Mouse (Mus musculus) neural tube, embryonic 14.5 days (tissue): ENCODE measurements around the gene Pop7. TPM values are rescaled to one million over a fixed set of nuclear protein-coding genes. Genes with fewer than 3 reads are reported as not detected.

ENCODE experiments used
- ATAC-seq: fragments of 200-750 bp; cut with Nextera tagmentation; 2 replicates; pipeline ENCODE4 v1.8.0; 2017; ENCODE audit warnings: low read depth, mild to moderate bottlenecking, moderate TSS enrichment, moderate library complexity
- H3K27ac ChIP-seq: fragments of 300-500 bp; sonication (generic); 2 replicates; pipeline ENCODE4 v1.5.1; 2014; ENCODE audit warnings: low read depth, mild to moderate bottlenecking, control low read depth, low read length, moderate library complexity, mixed read lengths
- H3K27me3 ChIP-seq: fragments of 300-500 bp; sonication (generic); 2 replicates; pipeline ENCODE4 v1.6.1; 2014; ENCODE audit warnings: low read length; ENCODE audit not compliant: control insufficient read depth, insufficient read depth
- H3K36me3 ChIP-seq: fragments of 300-500 bp; sonication (generic); 2 replicates; pipeline ENCODE4 v1.6.1; 2014; ENCODE audit warnings: low read length, mixed read lengths; ENCODE audit not compliant: control insufficient read depth, insufficient read depth
- H3K4me1 ChIP-seq: fragments of 300-500 bp; sonication (generic); 2 replicates; pipeline ENCODE4 v1.6.1; 2014; ENCODE audit warnings: low read length; ENCODE audit not compliant: control insufficient read depth, insufficient read depth
- H3K4me2 ChIP-seq: fragments of 300-500 bp; sonication (generic); 2 replicates; pipeline ENCODE4 v1.6.1; 2014; ENCODE audit warnings: mild to moderate bottlenecking, low read depth, low read length, control low read depth
- H3K4me3 ChIP-seq: fragments of 300-500 bp; sonication (generic); 2 replicates; pipeline ENCODE4 v1.5.1; 2014; ENCODE audit warnings: low read depth, low read length, control low read depth, mixed read lengths
- H3K9ac ChIP-seq: fragments of 300-500 bp; sonication (generic); replicated peaks from 2 replicates; pipeline ENCODE4 v1.6.1; 2014; ENCODE audit warnings: low read depth, mild to moderate bottlenecking, control low read depth, low read length, mixed read lengths
- H3K9me3 ChIP-seq: fragments of 300-500 bp; sonication (generic); 2 replicates; pipeline ENCODE4 v1.6.1; 2016; ENCODE audit warnings: low read length; ENCODE audit not compliant: control insufficient read depth
- WGBS: fragments of 180-500 bp; shearing (Covaris S2); extraction: QIAGEN DNeasy Blood & Tissue Kit; methylation state at CpG from one replicate; pipeline ENCODE4 v1.1.7; 2014; 5-methylcytosine and 5-hydroxymethylcytosine counted together
- polyA plus RNA-seq: library from polyadenylated mRNA; unstranded; fragments of >200 nt; fragmentation: Nextera tagmentation; extraction: Ambion mirVana; gene quantifications from 2 replicates; pipeline ENCODE4 v1.2.1, GENCODE M21; 2014

The Pop7 gene
- polyA plus RNA-seq, 1 experiment from 2014 or later, result 98.3 TPM

DNA sequence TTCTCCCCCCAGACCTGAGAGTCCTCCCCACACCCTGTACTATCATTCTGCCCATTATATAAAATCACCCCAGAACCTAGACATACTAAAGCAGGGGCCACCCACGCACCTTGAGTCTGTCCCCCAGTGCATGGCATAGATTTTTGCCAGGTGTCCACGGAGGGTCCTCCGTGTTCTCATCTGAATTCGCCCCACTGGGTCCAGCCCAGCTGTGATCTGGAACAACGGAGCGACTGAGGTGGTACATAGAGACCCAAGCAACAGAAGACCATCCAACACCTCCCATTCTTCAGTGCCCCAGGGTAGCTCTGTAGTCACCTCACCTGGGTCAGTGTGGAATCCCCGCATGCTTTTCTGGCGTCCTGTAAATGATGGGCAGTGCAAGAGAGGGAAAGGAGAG is 27.8 kb upstream of the Pop7 start:
- peaks cover 36% of the 10 kb centered on the region for H3K36me3 ChIP-seq
- no peak for ATAC-seq

DNA sequence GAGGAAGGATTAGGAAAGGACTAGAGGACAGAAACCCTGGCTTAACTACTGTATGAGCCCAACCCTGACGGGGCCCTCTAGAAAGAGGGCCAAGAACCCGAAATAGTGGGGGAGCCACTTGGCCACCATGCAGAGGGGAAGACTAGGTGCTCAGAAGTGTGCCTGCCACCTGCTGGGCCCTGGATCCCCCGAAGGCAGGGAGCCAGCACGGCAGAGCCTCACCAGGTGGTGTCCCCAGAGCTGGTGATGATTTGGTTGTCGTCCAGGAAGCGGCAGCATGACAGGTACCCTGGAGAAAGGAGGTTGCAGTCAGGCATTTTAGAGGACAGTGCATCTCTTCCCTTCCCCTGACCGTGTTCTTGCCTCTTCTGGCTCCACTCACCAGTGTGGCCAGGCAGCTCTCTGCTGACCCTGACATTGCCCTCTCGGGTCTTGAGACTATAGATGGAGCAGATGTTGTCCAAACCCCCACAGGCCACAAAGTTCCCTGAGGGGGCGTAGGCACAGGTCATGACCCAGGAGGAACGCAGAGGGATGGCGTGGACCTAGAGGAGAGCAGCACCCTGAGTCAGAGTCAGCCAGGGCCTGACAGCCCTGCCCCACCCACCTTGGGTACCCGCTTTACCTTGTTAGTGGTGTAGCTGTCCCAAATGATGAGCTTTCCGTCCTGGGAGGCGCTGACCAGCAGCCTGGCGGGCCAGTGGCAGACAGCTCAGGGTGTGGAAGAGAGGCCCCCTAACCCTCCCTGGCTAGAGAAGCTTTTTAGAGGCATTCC is 27.1 kb upstream of the Pop7 start:
- ATAC-seq, result no peak
- H3K9ac ChIP-seq, result 0 out of 2 replicates have a peak overlapping the region, but pooled peaks have one; percentile 13
- H3K4me1 ChIP-seq, result peaks cover 11% of the 10 kb centered on the region; the same call in 1 of the 2 replicates
- peaks cover 42% of the 10 kb centered on the region for H3K36me3 ChIP-seq
- peak overlapping the region; percentile 28; the same call in 1 of the 2 replicates for H3K27ac ChIP-seq
- 70% methylated on average over 15 of the region's 15 CpGs for WGBS
- no peak overlapping the region for H3K4me3 ChIP-seq
- H3K9me3 ChIP-seq, result no peaks in the 10 kb centered on the region
- H3K27me3 ChIP-seq, result no peaks in the 10 kb centered on the region
- H3K4me2 ChIP-seq, result peak overlapping the region; percentile 93

More for the DNA sequence above, 27.8 kb upstream of the Pop7 start:
- Histone ChIP-seq H3K4me1 (peaks cover 11% of the 10 kb centered on the region; the same call in 1 of the 2 replicates), H3K27ac (peak overlapping the region; percentile 94), H3K4me2 (peak overlapping the region; percentile 93), H3K27me3 (no peaks in the 10 kb centered on the region), H3K9me3 (no peaks in the 10 kb centered on the region), H3K9ac (peak overlapping the region; percentile 93), H3K4me3 (peak overlapping the region; percentile 94)
- WGBS, result 72% methylated on average over 8 of the region's 8 CpGs

DNA sequence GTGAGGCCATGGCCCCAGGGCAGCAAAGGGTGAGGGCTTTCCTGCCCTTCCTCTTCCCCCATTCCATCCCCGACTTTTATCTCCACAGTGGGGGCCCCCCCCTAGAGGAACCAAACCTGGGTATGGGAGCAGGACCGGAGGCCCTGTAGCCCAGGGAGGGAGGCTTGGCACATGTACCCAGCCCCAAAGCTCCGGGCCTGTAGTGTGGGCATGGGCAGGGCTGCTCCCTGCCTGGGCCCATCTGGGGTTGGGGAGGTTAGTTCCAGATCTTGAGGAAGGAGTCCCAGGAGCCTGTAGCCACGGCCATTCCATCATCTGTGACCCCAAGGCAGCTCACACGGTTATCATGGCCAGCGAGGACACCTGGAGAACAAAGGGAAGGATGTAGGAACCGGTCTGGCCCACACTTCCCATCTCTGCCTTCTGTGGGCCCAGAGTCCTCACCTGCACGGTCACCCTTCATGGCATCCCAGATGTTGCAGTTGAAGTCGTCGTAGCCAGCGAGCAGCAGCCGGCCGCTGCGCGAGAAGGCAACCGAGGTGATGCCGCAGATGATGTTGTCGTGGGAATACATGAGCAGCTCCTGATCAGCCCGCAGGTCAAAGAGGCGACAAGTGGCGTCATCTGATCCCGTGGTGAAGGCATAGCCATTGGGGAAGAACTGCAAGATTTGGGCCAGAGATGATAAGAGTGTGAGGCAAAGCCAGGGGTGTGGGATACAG is 26.1 kb upstream of the Pop7 start:
- H3K4me3 ChIP-seq, result no peak overlapping the region
- 87% methylated on average over 22 of the region's 22 CpGs for whole genome bisulfite sequencing
- no peak for ATAC-seq
- no peak overlapping the region for H3K4me2 ChIP-seq
- H3K4me1 ChIP-seq, result peaks cover 11% of the 10 kb centered on the region; the same call in 1 of the 2 replicates
- H3K9me3 ChIP-seq, result no peaks in the 10 kb centered on the region
- no peak overlapping the region for H3K9ac ChIP-seq
- H3K27ac ChIP-seq, result no peak overlapping the region
- H3K27me3 ChIP-seq, result no peaks in the 10 kb centered on the region
- peaks cover 51% of the 10 kb centered on the region for H3K36me3 ChIP-seq

DNA sequence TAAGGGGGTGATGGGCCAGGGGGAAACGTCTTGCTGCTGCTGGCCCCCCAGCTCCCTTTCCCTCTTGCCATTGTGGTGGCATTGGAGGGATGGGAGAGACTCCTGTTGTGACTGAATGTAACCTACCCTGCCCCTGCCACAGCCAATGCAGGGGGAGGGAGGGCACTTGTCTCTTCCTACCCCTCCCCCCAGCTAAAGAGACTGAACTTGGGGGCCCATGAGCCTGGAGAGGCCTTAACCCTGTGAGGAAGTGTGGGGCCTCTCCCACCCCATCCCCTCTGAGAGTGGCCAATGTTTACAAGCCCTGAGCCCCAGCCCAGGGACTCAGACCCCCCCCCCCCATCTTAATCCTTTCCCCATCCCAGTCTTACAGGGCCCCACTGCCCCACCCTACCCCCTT is 25.1 kb upstream of the Pop7 start:
- Histone ChIP-seq H3K4me1 (peaks cover 11% of the 10 kb centered on the region; the same call in 1 of the 2 replicates), H3K9me3 (no peaks in the 10 kb centered on the region), H3K36me3 (peaks cover 61% of the 10 kb centered on the region), H3K27ac (no peak overlapping the region), H3K4me2 (no peak overlapping the region), H3K27me3 (no peaks in the 10 kb centered on the region), H3K4me3 (no peak overlapping the region), H3K9ac (no peak overlapping the region)
- ATAC-seq, result no peak
- WGBS, result 33% methylated on average over 1 of the region's 1 CpGs

DNA sequence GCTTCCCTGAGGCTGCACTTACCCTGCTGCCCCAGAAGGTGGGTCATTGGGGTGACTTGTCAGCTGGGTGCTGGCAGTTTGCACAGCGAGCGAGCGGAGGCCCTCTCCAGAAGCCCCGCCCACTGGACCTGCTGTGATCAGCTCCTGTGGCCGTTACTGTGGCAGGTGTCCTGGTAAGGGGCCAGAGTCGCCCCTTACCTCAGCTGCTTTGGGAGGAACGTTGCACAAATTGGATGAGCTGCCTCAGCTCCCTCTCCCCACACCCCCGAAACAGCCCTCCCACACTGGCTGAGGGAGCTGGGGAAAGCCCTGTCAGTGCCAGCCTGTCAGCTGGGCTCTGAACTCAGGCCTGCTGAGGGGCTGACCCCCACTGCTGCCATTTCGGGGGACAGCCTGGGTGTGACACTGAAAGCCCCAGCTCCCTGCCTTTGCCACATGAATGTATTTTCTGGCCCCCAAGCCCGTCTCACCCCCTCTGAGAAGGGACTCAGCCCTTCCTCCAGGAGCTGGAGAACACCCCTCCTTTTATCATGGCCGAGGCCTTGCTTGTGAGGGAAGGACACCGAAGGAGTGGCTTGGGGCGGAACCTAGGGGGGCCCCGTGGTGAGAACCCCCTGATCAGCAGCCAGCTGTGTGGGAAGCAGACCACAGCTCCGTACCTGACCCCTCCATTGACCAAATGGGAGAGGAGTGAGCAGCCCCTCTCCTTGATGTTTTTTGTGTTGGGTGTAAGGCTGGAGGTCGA is 24.0 kb upstream of the Pop7 start:
- Histone ChIP-seq H3K27ac (0 out of 2 replicates have a peak overlapping the region, but pooled peaks have one; percentile 18), H3K27me3 (no peaks in the 10 kb centered on the region), H3K9me3 (no peaks in the 10 kb centered on the region), H3K4me1 (peaks cover 11% of the 10 kb centered on the region; the same call in 1 of the 2 replicates), H3K9ac (no peak overlapping the region), H3K4me2 (no peak overlapping the region), H3K4me3 (no peak overlapping the region), H3K36me3 (peaks cover 71% of the 10 kb centered on the region)
- ATAC-seq, result no peak
- 41% methylated on average over 16 of the region's 16 CpGs for WGBS

DNA sequence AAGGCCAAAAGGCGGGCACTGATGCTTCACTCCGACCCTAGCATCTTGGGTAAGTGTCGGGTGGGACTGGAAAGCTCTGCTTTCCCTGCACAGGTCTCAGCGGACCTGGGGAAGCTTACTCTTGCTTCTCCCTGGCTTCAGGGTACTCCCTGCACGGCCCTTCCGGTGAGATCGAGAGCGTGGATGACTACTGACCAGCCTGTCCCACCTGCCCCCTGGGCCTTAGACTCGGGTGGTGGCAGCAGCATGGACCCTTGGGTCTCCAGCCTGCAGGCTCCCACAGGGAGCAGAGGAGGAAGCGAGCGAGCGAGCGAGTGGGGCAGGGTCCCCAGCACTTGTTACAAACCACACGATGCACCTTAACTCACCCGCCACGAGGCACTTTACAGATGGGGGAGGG is 23.2 kb upstream of the Pop7 start:
- H3K27me3 ChIP-seq, result no peaks in the 10 kb centered on the region
- H3K4me2 ChIP-seq, result no peak overlapping the region
- ATAC-seq, result no peak
- H3K9me3 ChIP-seq, result no peaks in the 10 kb centered on the region
- H3K4me3 ChIP-seq, result no peak overlapping the region
- H3K9ac ChIP-seq, result no peak overlapping the region
- WGBS, result 71% methylated on average over 16 of the region's 16 CpGs
- H3K36me3 ChIP-seq, result peaks cover 80% of the 10 kb centered on the region
- H3K4me1 ChIP-seq, result peaks cover 11% of the 10 kb centered on the region; the same call in 1 of the 2 replicates
- H3K27ac ChIP-seq, result no peak overlapping the region

DNA sequence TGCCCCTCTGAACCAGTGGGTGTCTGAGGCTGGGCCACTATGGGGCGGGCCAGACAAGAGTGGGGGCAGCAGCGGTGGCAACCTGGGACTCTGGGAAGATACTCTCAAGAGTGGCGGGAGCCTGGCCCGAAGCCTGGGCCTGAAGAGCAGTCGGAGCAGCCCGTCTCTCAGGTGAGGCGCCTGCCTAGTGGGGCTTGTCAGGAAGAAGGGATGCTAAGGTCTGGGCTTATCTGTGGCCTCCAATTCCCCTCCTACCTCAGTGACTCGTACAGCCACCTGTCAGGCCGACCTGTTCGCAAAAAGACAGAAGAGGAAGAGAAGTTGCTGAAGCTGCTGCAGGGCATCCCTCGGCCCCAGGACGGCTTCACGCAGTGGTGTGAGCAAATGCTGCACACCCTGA is 22.4 kb upstream of the Pop7 start:
- Histone ChIP-seq H3K4me2 (no peak overlapping the region), H3K27me3 (no peaks in the 10 kb centered on the region), H3K27ac (no peak overlapping the region), H3K36me3 (peaks cover 87% of the 10 kb centered on the region), H3K4me1 (peaks cover 9% of the 10 kb centered on the region; the same call in 1 of the 2 replicates), H3K9ac (no peak overlapping the region), H3K9me3 (no peaks in the 10 kb centered on the region), H3K4me3 (no peak overlapping the region)
- no peak for ATAC-seq
- WGBS, result 93% methylated on average over 13 of the region's 13 CpGs

DNA sequence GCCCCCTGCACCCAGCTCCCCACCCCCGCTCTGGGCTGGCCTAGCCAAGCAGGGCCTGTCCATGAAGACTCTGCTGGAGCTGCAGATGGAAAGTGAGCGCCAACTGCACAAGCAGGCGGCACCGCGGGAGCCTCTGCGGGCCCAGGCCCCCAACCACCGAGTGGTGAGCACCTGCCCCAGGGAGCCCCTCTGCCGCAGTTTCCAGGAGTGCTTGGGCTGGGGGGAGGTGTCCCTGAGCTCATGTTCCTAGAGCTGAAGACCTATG is 21.9 kb upstream of the Pop7 start:
- peaks cover 87% of the 10 kb centered on the region for H3K36me3 ChIP-seq
- H3K27me3 ChIP-seq, result no peaks in the 10 kb centered on the region
- no peak for ATAC-seq
- H3K27ac ChIP-seq, result no peak overlapping the region
- no peak overlapping the region for H3K4me3 ChIP-seq
- H3K4me2 ChIP-seq, result no peak overlapping the region
- H3K9ac ChIP-seq, result no peak overlapping the region
- peaks cover 4% of the 10 kb centered on the region; the same call in 1 of the 2 replicates for H3K4me1 ChIP-seq
- H3K9me3 ChIP-seq, result no peaks in the 10 kb centered on the region
- 86% methylated on average over 6 of the region's 8 CpGs for WGBS
